Mouse (Mus musculus): ENCODE data around the gene Chn2. TPM values are rescaled to one million over a fixed set of nuclear protein-coding genes. Genes with fewer than 3 reads are reported as not detected.

The Chn2 gene
- polyA plus RNA-seq, 1 experiment from 2014 or later = 7.1 TPM

DNA sequence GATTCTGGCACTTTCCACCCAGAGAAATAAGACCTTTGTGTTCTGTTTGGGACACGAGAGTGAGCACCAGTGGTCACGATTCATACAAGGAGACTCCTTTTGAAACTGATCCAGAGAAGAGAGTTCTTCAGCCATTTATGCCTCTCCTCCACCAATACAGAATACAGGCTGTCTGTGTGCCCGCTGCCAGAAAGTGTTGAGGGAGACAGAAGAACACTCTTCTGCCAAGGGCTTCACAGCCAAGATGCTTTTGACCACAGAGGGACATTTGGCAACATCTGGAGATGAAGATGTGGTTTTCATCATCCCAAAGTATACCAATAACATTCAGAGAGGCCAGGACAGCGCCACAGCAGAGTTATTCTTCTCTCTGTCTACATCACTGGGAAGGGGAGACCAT, 237.9 kb downstream of the Chn2 start:
- WGBS = 80% methylated on average over 4 of the region's 4 CpGs
- no peaks in the 10 kb centered on the region for H3K36me3 ChIP-seq (ENCODE audit: control insufficient read depth, insufficient read depth, low read length)
- no peaks in the 10 kb centered on the region for H3K27me3 ChIP-seq (ENCODE audit: control insufficient read depth, insufficient read depth, low read length)
- H3K4me2 ChIP-seq (ENCODE audit: low read length) = no peak overlapping the region
- no peak overlapping the region for H3K27ac ChIP-seq (replicated peaks in 1 of 2; ENCODE audit: control insufficient read depth in 1 of 2, insufficient read depth in 1 of 2, low read depth in 2 of 2, low read length in 2 of 2)
- no peak for ATAC-seq (ENCODE audit: insufficient number of reproducible peaks, insufficient read depth, low FRiP score, low read depth)
- no peaks in the 10 kb centered on the region for H3K9me3 ChIP-seq (ENCODE audit: control insufficient read depth, low read length)
- H3K4me3 ChIP-seq (ENCODE audit: control insufficient read depth in 1 of 2, insufficient read depth in 1 of 2, low read depth in 1 of 2, low read length in 2 of 2) = no peak overlapping the region
- H3K4me1 ChIP-seq (ENCODE audit: control insufficient read depth in 2 of 2, insufficient read depth in 2 of 2, low read length in 2 of 2) = peaks cover 21 to 28% of the 10 kb centered on the region in 2 experiments
- no peak overlapping the region for H3K9ac ChIP-seq (ENCODE audit: low read length)

DNA sequence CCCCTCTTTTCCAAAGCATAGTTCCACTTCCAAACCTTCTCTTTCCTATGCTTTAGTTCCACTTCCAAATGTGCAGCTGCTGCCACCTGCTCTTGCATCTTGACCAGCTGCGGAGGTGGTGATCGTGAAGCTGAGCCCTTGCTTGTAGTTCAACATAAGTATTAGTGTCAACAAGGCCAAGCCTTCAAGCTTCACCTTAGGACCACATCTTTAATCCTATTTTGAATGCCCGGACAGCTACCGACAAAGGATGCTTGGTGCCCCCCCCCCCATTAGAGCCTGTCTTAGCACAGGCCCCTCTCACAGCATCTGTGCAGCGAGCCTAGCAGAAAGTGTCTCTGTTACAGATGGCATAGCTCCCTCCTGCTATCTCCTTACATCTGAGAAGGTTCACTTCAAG, 238.5 kb downstream of the Chn2 start:
- 0 out of 4 replicates have a peak overlapping the region, but pooled peaks have one; percentile 12 for H3K27ac ChIP-seq (replicated peaks in 1 of 2; ENCODE audit: control insufficient read depth in 1 of 2, insufficient read depth in 1 of 2, low read depth in 2 of 2, low read length in 2 of 2)
- no peak for ATAC-seq (ENCODE audit: insufficient number of reproducible peaks, insufficient read depth, low FRiP score, low read depth)
- 70% methylated on average over 5 of the region's 5 CpGs for WGBS

DNA sequence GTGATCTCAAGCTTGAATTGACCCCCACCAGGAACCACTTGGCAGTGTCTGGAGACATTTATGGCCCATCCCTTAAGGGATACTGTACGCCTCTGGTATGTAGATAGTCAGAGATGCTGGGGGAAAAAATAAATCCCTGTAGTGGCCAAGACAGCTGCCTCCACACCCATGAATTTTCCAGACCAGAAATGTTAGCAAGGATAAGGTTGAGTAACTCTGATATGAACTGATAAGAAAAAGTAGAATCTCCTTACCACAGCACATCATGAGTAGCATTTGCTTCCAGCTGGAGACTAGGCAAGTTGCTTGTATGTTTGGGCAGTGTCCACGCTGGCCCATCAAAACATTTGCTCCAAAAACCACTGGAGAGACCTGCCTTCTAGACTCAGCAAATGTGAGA, 239.3 kb downstream of the Chn2 start:
- Histone ChIP-seq H3K27me3 (ENCODE audit: control insufficient read depth, insufficient read depth, low read length) (no peaks in the 10 kb centered on the region), H3K36me3 (ENCODE audit: control insufficient read depth, insufficient read depth, low read length) (no peaks in the 10 kb centered on the region), H3K9ac (ENCODE audit: low read length) (no peak overlapping the region), H3K4me3 (ENCODE audit: control insufficient read depth in 1 of 2, insufficient read depth in 1 of 2, low read depth in 1 of 2, low read length in 2 of 2) (no peak overlapping the region), H3K4me2 (ENCODE audit: low read length) (no peak overlapping the region), H3K9me3 (ENCODE audit: control insufficient read depth, low read length) (no peaks in the 10 kb centered on the region), H3K27ac (replicated peaks in 1 of 2; ENCODE audit: control insufficient read depth in 1 of 2, insufficient read depth in 1 of 2, low read depth in 2 of 2, low read length in 2 of 2) (peak overlapping the region; percentile 12 to 50; a peak in 3 of 4 replicates), H3K4me1 (ENCODE audit: control insufficient read depth in 2 of 2, insufficient read depth in 2 of 2, low read length in 2 of 2) (peaks cover 15 to 17% of the 10 kb centered on the region in 2 experiments)
- 0 out of 2 replicates have a peak, but pooled peaks have one; percentile 14 for ATAC-seq (ENCODE audit: insufficient number of reproducible peaks, insufficient read depth, low FRiP score, low read depth)
- WGBS = 66% methylated on average over 2 of the region's 2 CpGs

More for the DNA sequence above, 238.5 kb downstream of the Chn2 start:
- no peaks in the 10 kb centered on the region for H3K9me3 ChIP-seq (ENCODE audit: control insufficient read depth, low read length)
- no peaks in the 10 kb centered on the region for H3K27me3 ChIP-seq (ENCODE audit: control insufficient read depth, insufficient read depth, low read length)
- peaks cover 16 to 23% of the 10 kb centered on the region in 2 experiments for H3K4me1 ChIP-seq (ENCODE audit: control insufficient read depth in 2 of 2, insufficient read depth in 2 of 2, low read length in 2 of 2)
- H3K4me3 ChIP-seq (ENCODE audit: control insufficient read depth in 1 of 2, insufficient read depth in 1 of 2, low read depth in 1 of 2, low read length in 2 of 2) = no peak overlapping the region
- no peaks in the 10 kb centered on the region for H3K36me3 ChIP-seq (ENCODE audit: control insufficient read depth, insufficient read depth, low read length)
- no peak overlapping the region for H3K4me2 ChIP-seq (ENCODE audit: low read length)
- H3K9ac ChIP-seq (ENCODE audit: low read length) = no peak overlapping the region

DNA sequence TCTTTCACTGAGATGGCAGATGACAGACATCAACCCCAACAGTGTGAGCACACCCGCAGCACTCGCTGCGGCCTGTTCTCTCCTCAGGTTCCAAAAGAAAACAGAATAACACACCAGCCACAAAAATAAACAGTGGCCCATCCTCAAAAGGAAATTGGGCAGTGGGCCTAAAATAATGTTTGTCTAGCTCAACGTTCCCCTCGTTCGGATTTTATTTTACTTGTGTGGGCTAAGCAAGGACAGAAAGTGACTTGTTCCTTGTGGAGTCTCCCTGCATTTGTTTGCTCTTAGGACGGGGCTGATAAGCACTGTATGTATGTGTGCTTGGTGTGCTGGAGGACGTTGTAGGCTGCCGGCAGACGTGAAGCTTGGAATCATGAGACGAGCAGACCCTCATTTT, 240.0 kb downstream of the Chn2 start:
- H3K4me3 ChIP-seq (ENCODE audit: control insufficient read depth in 1 of 2, insufficient read depth in 1 of 2, low read depth in 1 of 2, low read length in 2 of 2) = no peak overlapping the region
- peak; percentile 70; the same call in 1 of the 2 replicates for ATAC-seq (ENCODE audit: insufficient number of reproducible peaks, insufficient read depth, low FRiP score, low read depth)
- H3K27ac ChIP-seq (replicated peaks in 1 of 2; ENCODE audit: control insufficient read depth in 1 of 2, insufficient read depth in 1 of 2, low read depth in 2 of 2, low read length in 2 of 2) = peak overlapping the region; percentile 12 to 21; a peak in 2 of 4 replicates
- H3K4me2 ChIP-seq (ENCODE audit: low read length) = no peak overlapping the region
- no peak overlapping the region for H3K9ac ChIP-seq (ENCODE audit: low read length)
- WGBS = 35% methylated on average over 11 of the region's 11 CpGs
- H3K9me3 ChIP-seq (ENCODE audit: control insufficient read depth, low read length) = no peaks in the 10 kb centered on the region
- H3K36me3 ChIP-seq (ENCODE audit: control insufficient read depth, insufficient read depth, low read length) = no peaks in the 10 kb centered on the region
- H3K4me1 ChIP-seq (ENCODE audit: control insufficient read depth in 2 of 2, insufficient read depth in 2 of 2, low read length in 2 of 2) = peaks cover 14 to 15% of the 10 kb centered on the region in 2 experiments
- H3K27me3 ChIP-seq (ENCODE audit: control insufficient read depth, insufficient read depth, low read length) = no peaks in the 10 kb centered on the region

DNA sequence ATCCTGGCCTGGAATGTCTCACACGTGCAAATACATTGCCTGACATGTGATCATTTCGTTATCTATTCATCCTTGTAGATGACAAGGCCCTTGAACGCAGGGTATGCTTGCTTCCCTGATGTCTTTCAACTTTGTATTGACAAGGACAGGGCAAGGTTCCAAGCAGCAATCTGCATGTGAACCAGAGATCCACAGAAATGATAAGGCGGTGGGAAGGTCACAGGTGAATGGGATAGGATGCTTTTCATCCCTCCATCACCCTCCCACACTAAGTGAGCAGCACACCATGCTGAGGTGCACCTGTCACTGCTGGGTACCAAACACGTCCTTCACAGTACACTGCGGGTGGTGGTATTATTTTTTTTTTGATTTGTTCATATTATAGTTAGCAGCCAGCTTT, 240.9 kb downstream of the Chn2 start:
- ATAC-seq (ENCODE audit: insufficient number of reproducible peaks, insufficient read depth, low FRiP score, low read depth) = no peak
- WGBS = 77% methylated on average over 6 of the region's 6 CpGs
- no peak overlapping the region for H3K4me3 ChIP-seq (ENCODE audit: control insufficient read depth in 1 of 2, insufficient read depth in 1 of 2, low read depth in 1 of 2, low read length in 2 of 2)

DNA sequence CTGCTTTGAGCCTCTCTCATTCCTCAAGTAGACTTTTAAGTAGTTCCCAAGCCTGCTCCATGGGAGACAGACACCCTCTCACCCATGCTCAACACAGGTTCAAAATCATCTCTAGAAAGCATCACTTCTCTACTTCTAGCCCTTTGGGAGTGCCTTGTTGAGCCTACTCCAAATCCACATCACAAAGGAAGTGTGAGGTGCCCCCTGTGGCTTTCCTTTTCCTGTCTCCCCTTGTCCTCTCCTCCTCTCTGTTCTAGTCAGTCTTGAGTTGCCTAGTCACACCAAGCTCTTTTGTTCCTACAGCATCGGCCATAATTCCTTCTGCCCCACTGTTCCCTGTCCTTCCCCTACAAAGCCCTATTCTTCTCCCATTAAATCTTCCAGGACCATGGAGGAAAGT, 243.9 kb downstream of the Chn2 start:
- 71% methylated on average over 1 of the region's 1 CpGs for WGBS
- no peaks in the 10 kb centered on the region for H3K9me3 ChIP-seq (ENCODE audit: control insufficient read depth, low read length)
- no peak for ATAC-seq (ENCODE audit: insufficient number of reproducible peaks, insufficient read depth, low FRiP score, low read depth)
- peaks cover 4 to 7% of the 10 kb centered on the region in 2 experiments for H3K4me1 ChIP-seq (ENCODE audit: control insufficient read depth in 2 of 2, insufficient read depth in 2 of 2, low read length in 2 of 2)
- no peak overlapping the region for H3K27ac ChIP-seq (replicated peaks in 1 of 2; ENCODE audit: control insufficient read depth in 1 of 2, insufficient read depth in 1 of 2, low read depth in 2 of 2, low read length in 2 of 2)
- no peak overlapping the region for H3K9ac ChIP-seq (ENCODE audit: low read length)
- no peaks in the 10 kb centered on the region for H3K36me3 ChIP-seq (ENCODE audit: control insufficient read depth, insufficient read depth, low read length)
- H3K4me2 ChIP-seq (ENCODE audit: low read length) = no peak overlapping the region
- H3K27me3 ChIP-seq (ENCODE audit: control insufficient read depth, insufficient read depth, low read length) = no peaks in the 10 kb centered on the region
- no peak overlapping the region for H3K4me3 ChIP-seq (ENCODE audit: control insufficient read depth in 1 of 2, insufficient read depth in 1 of 2, low read depth in 1 of 2, low read length in 2 of 2)

More for the DNA sequence above, 240.9 kb downstream of the Chn2 start:
- Histone ChIP-seq H3K4me1 (ENCODE audit: control insufficient read depth in 2 of 2, insufficient read depth in 2 of 2, low read length in 2 of 2) (peaks cover 11 to 12% of the 10 kb centered on the region in 2 experiments), H3K36me3 (ENCODE audit: control insufficient read depth, insufficient read depth, low read length) (no peaks in the 10 kb centered on the region), H3K9ac (ENCODE audit: low read length) (no peak overlapping the region), H3K27ac (replicated peaks in 1 of 2; ENCODE audit: control insufficient read depth in 1 of 2, insufficient read depth in 1 of 2, low read depth in 2 of 2, low read length in 2 of 2) (0 out of 4 replicates have a peak overlapping the region, but pooled peaks of 1 of the 2 experiments have one; percentile 12), H3K4me2 (ENCODE audit: low read length) (no peak overlapping the region), H3K9me3 (ENCODE audit: control insufficient read depth, low read length) (no peaks in the 10 kb centered on the region), H3K27me3 (ENCODE audit: control insufficient read depth, insufficient read depth, low read length) (no peaks in the 10 kb centered on the region)

DNA sequence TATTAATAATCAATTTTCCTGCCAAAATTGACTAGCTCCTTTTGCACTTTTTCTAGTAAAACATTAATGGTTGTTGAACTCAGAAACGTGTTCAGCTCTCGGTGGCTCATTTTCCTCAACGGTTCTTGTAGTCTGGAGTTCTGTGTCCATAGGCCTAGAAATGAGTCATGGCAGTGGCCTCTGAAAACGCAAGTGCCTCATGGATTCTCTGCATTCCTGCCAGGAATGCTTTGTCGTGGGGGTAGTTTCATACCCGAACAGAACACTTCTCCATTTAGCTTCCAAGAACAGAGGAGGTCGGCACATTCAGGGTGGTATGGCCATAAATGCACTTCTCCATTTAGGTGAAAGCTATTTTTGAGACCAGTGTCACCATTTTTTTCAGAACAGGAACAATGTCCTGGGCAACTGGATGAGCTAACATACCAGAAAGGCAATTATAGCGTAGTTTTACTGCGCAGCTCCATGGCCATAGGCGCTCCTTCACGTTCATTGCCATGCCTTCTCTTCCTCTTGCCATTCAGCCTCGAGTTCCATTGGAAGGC, 244.9 kb downstream of the Chn2 start:
- ATAC-seq (ENCODE audit: insufficient number of reproducible peaks, insufficient read depth, low FRiP score, low read depth) = no peak
- Histone ChIP-seq H3K9me3 (ENCODE audit: control insufficient read depth, low read length) (no peaks in the 10 kb centered on the region), H3K4me1 (ENCODE audit: control insufficient read depth in 2 of 2, insufficient read depth in 2 of 2, low read length in 2 of 2) (peaks cover 0 to 5% of the 10 kb centered on the region in 2 experiments; a peak in 2 of 4 replicates), H3K4me2 (ENCODE audit: low read length) (no peak overlapping the region), H3K27ac (replicated peaks in 1 of 2; ENCODE audit: control insufficient read depth in 1 of 2, insufficient read depth in 1 of 2, low read depth in 2 of 2, low read length in 2 of 2) (no peak overlapping the region), H3K36me3 (ENCODE audit: control insufficient read depth, insufficient read depth, low read length) (no peaks in the 10 kb centered on the region), H3K4me3 (ENCODE audit: control insufficient read depth in 1 of 2, insufficient read depth in 1 of 2, low read depth in 1 of 2, low read length in 2 of 2) (no peak overlapping the region), H3K27me3 (ENCODE audit: control insufficient read depth, insufficient read depth, low read length) (no peaks in the 10 kb centered on the region), H3K9ac (ENCODE audit: low read length) (no peak overlapping the region)
- WGBS = 58% methylated on average over 12 of the region's 12 CpGs

DNA sequence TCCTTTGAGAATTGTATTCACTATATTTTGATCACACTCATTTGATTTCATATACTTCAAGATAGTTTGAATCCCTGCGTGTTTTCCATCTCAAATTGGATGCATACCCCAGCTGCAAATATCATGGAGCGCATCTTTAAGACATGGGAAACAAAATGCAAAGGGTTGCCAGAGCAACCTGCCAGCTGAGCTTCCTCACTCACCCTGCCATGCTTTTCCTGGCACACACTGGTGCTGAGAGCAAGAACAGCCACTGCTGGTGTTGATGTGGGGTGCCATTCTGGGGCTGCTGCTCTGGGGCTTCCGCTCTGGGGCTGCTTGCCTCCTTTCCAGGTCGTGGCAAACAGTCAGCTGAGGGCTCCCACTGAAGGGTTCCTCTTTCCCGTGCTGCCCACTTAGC, 247.5 kb downstream of the Chn2 start:
- H3K27me3 ChIP-seq (ENCODE audit: control insufficient read depth, insufficient read depth, low read length) = no peaks in the 10 kb centered on the region
- H3K4me1 ChIP-seq (ENCODE audit: control insufficient read depth in 2 of 2, insufficient read depth in 2 of 2, low read length in 2 of 2) = no peaks in the 10 kb centered on the region
- 84% methylated on average over 5 of the region's 5 CpGs for WGBS
- H3K4me3 ChIP-seq (ENCODE audit: control insufficient read depth in 1 of 2, insufficient read depth in 1 of 2, low read depth in 1 of 2, low read length in 2 of 2) = no peak overlapping the region
- H3K4me2 ChIP-seq (ENCODE audit: low read length) = no peak overlapping the region
- H3K36me3 ChIP-seq (ENCODE audit: control insufficient read depth, insufficient read depth, low read length) = no peaks in the 10 kb centered on the region
- H3K27ac ChIP-seq (replicated peaks in 1 of 2; ENCODE audit: control insufficient read depth in 1 of 2, insufficient read depth in 1 of 2, low read depth in 2 of 2, low read length in 2 of 2) = no peak overlapping the region
- ATAC-seq (ENCODE audit: insufficient number of reproducible peaks, insufficient read depth, low FRiP score, low read depth) = no peak
- H3K9me3 ChIP-seq (ENCODE audit: control insufficient read depth, low read length) = no peaks in the 10 kb centered on the region
- no peak overlapping the region for H3K9ac ChIP-seq (ENCODE audit: low read length)

All from heart, embryonic 14.5 days (tissue).